ENCODE assay signal across 10 mouse cellular contexts in the genomic region with DNA sequence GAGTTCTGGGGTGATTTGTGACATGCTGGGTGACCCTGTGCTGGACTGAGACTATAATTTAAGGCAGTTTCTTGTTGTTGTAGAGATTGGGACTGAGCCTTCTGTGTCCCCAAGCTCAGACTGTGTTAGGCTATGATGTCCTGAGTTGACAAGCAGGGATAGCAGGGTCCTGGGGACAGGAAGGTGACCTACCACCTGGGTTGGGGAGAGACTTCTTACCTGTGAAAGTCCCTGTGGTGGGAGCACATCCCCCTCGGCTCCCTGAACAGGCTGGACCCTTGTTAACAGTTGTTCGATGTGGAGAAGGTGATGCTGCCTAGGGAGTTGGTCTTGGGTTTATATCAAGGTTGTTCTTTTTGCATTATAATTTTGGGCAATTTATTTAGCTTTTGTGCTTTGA. TPM values are rescaled to one million over a fixed set of nuclear protein-coding genes. Genes with fewer than 3 reads are reported as not detected.
DNase-seq lines count a peak whose midpoint lies in the region; ATAC-seq lines count a peak whose summit lies in the region.
"Had no signal": no experiment of that assay in that cellular context is flagged by ENCODE, and none has a peak within 500 bp of the region (broad histone marks: within the 10 kb centered on the region; RNA-seq: fewer than 3 reads in every experiment).

No protein-coding gene starts in this region.

- no peak for ATAC-seq in neural tube, embryonic 11.5 days (ENCODE audit: insufficient read depth, low FRiP score, low TSS enrichment)
- no peak for ATAC-seq in limb, embryonic 15.5 days (ENCODE audit: insufficient number of reproducible peaks, low FRiP score, low TSS enrichment, low read depth)
- ATAC-seq in frontal cortex, adult (ENCODE audit: low TSS enrichment), result no peak

- no peaks in the 10 kb centered on the region for H3K27me3 ChIP-seq in neural tube, embryonic 11.5 days (ENCODE audit: control insufficient read depth, insufficient read depth, low read length)
- no peaks in the 10 kb centered on the region for H3K27me3 ChIP-seq in limb, embryonic 15.5 days

- peaks cover 32% of the 10 kb centered on the region for H3K36me3 ChIP-seq in neural tube, embryonic 11.5 days (ENCODE audit: control insufficient read depth, insufficient read depth, low read length)
- H3K36me3 ChIP-seq in limb, embryonic 15.5 days, result peaks cover 57% of the 10 kb centered on the region

- H3K9me3 ChIP-seq in neural tube, embryonic 11.5 days (ENCODE audit: control insufficient read depth, low read length), result no peaks in the 10 kb centered on the region
- no peaks in the 10 kb centered on the region for H3K9me3 ChIP-seq in limb, embryonic 15.5 days

- no peak overlapping the region; the same call in 1 of the 2 replicates for H3K4me3 ChIP-seq in neural tube, embryonic 11.5 days (ENCODE audit: low read depth, low read length)
- H3K4me3 ChIP-seq in limb, embryonic 15.5 days, result peak overlapping the region; percentile 88; the same call in 1 of the 2 replicates

- peak; percentile 91 for DNase-seq in heart, adult 11 months
- no peak for DNase-seq in heart, postnatal 4 days
- no peak for DNase-seq in neural tube, embryonic 11.5 days (ENCODE audit: low spot score)
- DNase-seq in neural tube, embryonic 10.5 days (ENCODE audit: extremely low spot score, low spot score), result no peak
- DNase-seq in embryo, embryonic 10 days (ENCODE audit: low spot score), result no peak
- DNase-seq in layer of hippocampus, postnatal 36 days, result no peak
- DNase-seq: cerebellum, adult 18-20 months; gastrocnemius, postnatal 10 days had no signal

- H3K4me2 ChIP-seq in neural tube, embryonic 11.5 days (ENCODE audit: low read depth), result peak overlapping the region; percentile 83
- H3K4me2 ChIP-seq in limb, embryonic 15.5 days, result peak overlapping the region; percentile 67

- H3K9ac ChIP-seq in neural tube, embryonic 11.5 days (ENCODE audit: low read length), result no peak overlapping the region
- H3K9ac ChIP-seq in limb, embryonic 15.5 days, result no peak overlapping the region

- 92% methylated on average over 2 of the region's 2 CpGs for WGBS in neural tube, embryonic 11.5 days
- WGBS in limb, embryonic 15.5 days, result 90% methylated on average over 2 of the region's 2 CpGs

- peaks cover 18% of the 10 kb centered on the region for H3K4me1 ChIP-seq in neural tube, embryonic 11.5 days (ENCODE audit: control insufficient read depth, insufficient read depth, low read length)
- H3K4me1 ChIP-seq in limb, embryonic 15.5 days, result peaks cover 53% of the 10 kb centered on the region

- H3K27ac ChIP-seq in neural tube, embryonic 11.5 days (ENCODE audit: low read depth, low read length), result no peak overlapping the region
- no peak overlapping the region for H3K27ac ChIP-seq in limb, embryonic 15.5 days

RNA-seq across cellular contexts. Expression of a gene that starts 2.1 kb away (rescaled TPM):
- 10 to 100 TPM; 13.1 to 14.0 TPM for total RNA-seq in heart, postnatal 4 days (2021)
- polyA plus RNA-seq in neural tube, embryonic 11.5 days (2014; fragmentation: Nextera tagmentation; extraction: Ambion mirVana), result 35.8 and 39.0 TPM in 2 replicates
- 42.2 and 43.1 TPM in 2 replicates for polyA plus RNA-seq in limb, embryonic 15.5 days (2015; fragmentation: Nextera tagmentation; extraction: Ambion mirVana)
- 10 to 100 TPM; 36.8 to 41.7 TPM for total RNA-seq in layer of hippocampus, postnatal 36 days (2021)

RNA-seq across cellular contexts. Expression of a gene that starts 6.9 kb away (rescaled TPM):
- 10 to 100 TPM; 25.0 to 30.3 TPM for total RNA-seq in heart, postnatal 4 days (2021)
- polyA plus RNA-seq in neural tube, embryonic 11.5 days (2014; fragmentation: Nextera tagmentation; extraction: Ambion mirVana), result 54.4 and 57.6 TPM in 2 replicates
- polyA plus RNA-seq in limb, embryonic 15.5 days (2015; fragmentation: Nextera tagmentation; extraction: Ambion mirVana), result 72.2 and 81.6 TPM in 2 replicates
- 10 to 100 TPM; 45.4 to 47.4 TPM for total RNA-seq in layer of hippocampus, postnatal 36 days (2021)

RNA-seq across cellular contexts. Expression of a gene that starts 11.5 kb away (rescaled TPM):
- total RNA-seq in heart, postnatal 4 days (2021), result 100 to 1,000 TPM; 271 TPM
- polyA plus RNA-seq in neural tube, embryonic 11.5 days (2014; fragmentation: Nextera tagmentation; extraction: Ambion mirVana), result 530 and 552 TPM in 2 replicates
- polyA plus RNA-seq in limb, embryonic 15.5 days (2015; fragmentation: Nextera tagmentation; extraction: Ambion mirVana), result 545 and 568 TPM in 2 replicates
- total RNA-seq in layer of hippocampus, postnatal 36 days (2021), result 100 to 1,000 TPM; 232 to 236 TPM

RNA-seq across cellular contexts. Expression of a gene that starts 12.7 kb away (rescaled TPM):
- total RNA-seq in heart, postnatal 4 days (2021), result 100 to 1,000 TPM; 862 to 957 TPM
- 49.3 and 54.1 TPM in 2 replicates for polyA plus RNA-seq in neural tube, embryonic 11.5 days (2014; fragmentation: Nextera tagmentation; extraction: Ambion mirVana)
- 92.2 and 100 TPM in 2 replicates for polyA plus RNA-seq in limb, embryonic 15.5 days (2015; fragmentation: Nextera tagmentation; extraction: Ambion mirVana)
- total RNA-seq in layer of hippocampus, postnatal 36 days (2021), result 10 to 100 TPM; 54.9 to 58.6 TPM

RNA-seq across cellular contexts. Expression of a gene that starts 14.3 kb away (rescaled TPM):
- total RNA-seq in heart, postnatal 4 days (2021), result 10 to 100 TPM; 13.2 to 15.5 TPM
- 14.6 and 15.0 TPM in 2 replicates for polyA plus RNA-seq in neural tube, embryonic 11.5 days (2014; fragmentation: Nextera tagmentation; extraction: Ambion mirVana)
- polyA plus RNA-seq in limb, embryonic 15.5 days (2015; fragmentation: Nextera tagmentation; extraction: Ambion mirVana), result 9.6 and 10.7 TPM in 2 replicates
- 100 to 1,000 TPM; 888 to 914 TPM for total RNA-seq in layer of hippocampus, postnatal 36 days (2021)
